Mouse (Mus musculus) liver, embryonic 11.5 days (tissue): Measurements from ENCODE around the gene Gm49711. TPM values are rescaled to one million over a fixed set of nuclear protein-coding genes. Genes with fewer than 3 reads are reported as not detected.

Experiments
- ATAC-seq: fragments of 200-750 bp; cut with Nextera tagmentation; replicated peaks from 2 replicates; pipeline ENCODE4 v1.8.0; 2017; ENCODE audit warnings: moderate number of reproducible peaks, mild to moderate bottlenecking, moderate TSS enrichment, moderate library complexity; ENCODE audit not compliant: low FRiP score
- DNase-seq: peaks from one replicate; pipeline ENCODE4 v3.0.0-alpha.2; 2017; ENCODE audit warnings: low spot score
- H3K27ac ChIP-seq: fragments of 300-500 bp; sonication (generic); 2 replicates; pipeline ENCODE4 v1.5.1; 2014; ENCODE audit warnings: mild to moderate bottlenecking, low read depth, low read length, control low read depth
- H3K27me3 ChIP-seq: fragments of 300-500 bp; sonication (generic); replicated peaks from 2 replicates; pipeline ENCODE4 v1.6.1; 2014; ENCODE audit warnings: low read length, mixed read lengths; ENCODE audit not compliant: control insufficient read depth, insufficient read depth
- H3K36me3 ChIP-seq: fragments of 300-500 bp; sonication (generic); 2 replicates; pipeline ENCODE4 v1.6.1; 2014; ENCODE audit warnings: mild to moderate bottlenecking, low read length, moderate library complexity, mixed read lengths; ENCODE audit not compliant: control insufficient read depth, insufficient read depth
- H3K4me1 ChIP-seq: fragments of 300-500 bp; sonication (generic); replicated peaks from 2 replicates; pipeline ENCODE4 v1.6.1; 2014; ENCODE audit warnings: low read length, mixed read lengths; ENCODE audit not compliant: control insufficient read depth, insufficient read depth
- H3K4me2 ChIP-seq: fragments of 300-500 bp; sonication (generic); 2 replicates; pipeline ENCODE4 v1.6.1; 2014; ENCODE audit warnings: mild to moderate bottlenecking, control low read depth, moderate library complexity
- H3K4me3 ChIP-seq: fragments of 300-500 bp; sonication (generic); 2 replicates; pipeline ENCODE4 v1.5.1; 2014; ENCODE audit warnings: low read depth, low read length, control low read depth
- H3K9ac ChIP-seq: fragments of 300-500 bp; sonication (generic); 2 replicates; pipeline ENCODE4 v1.6.1; 2014; ENCODE audit warnings: low read depth, low read length, control low read depth
- H3K9me3 ChIP-seq: fragments of 300-500 bp; sonication (generic); 2 replicates; pipeline ENCODE4 v1.6.1; 2016; ENCODE audit warnings: low read length, inconsistent platforms, mixed read lengths; ENCODE audit not compliant: control insufficient read depth
- WGBS: fragments of 180-500 bp; shearing (Covaris S2); extraction: QIAGEN DNeasy Blood & Tissue Kit; methylation state at CpG from one replicate; pipeline ENCODE4 v1.1.7; 2014; 5-methylcytosine and 5-hydroxymethylcytosine counted together
- polyA plus RNA-seq: library from polyadenylated mRNA; unstranded; fragments of >200 nt; fragmentation: Nextera tagmentation; extraction: Ambion mirVana; gene quantifications from 2 replicates; pipeline ENCODE4 v1.2.1, GENCODE M21; 2014

The Gm49711 gene
- polyA plus RNA-seq, 1 experiment from 2014 or later: 0.15 TPM

- ATAC-seq (0 out of 2 replicates have a peak, but pooled peaks have one; percentile 4), DNase-seq (peak; percentile 53)
- 0 out of 2 replicates have a peak overlapping the region, but pooled peaks have one; percentile 69 for H3K27ac ChIP-seq
- H3K27me3 ChIP-seq: no peaks in the 10 kb centered on the region
- H3K4me3 ChIP-seq: peak overlapping the region; percentile 85
- peaks cover 5% of the 10 kb centered on the region; the same call in 1 of the 2 replicates for H3K4me1 ChIP-seq
- peaks cover 6% of the 10 kb centered on the region for H3K9me3 ChIP-seq
- H3K36me3 ChIP-seq: peaks cover 9% of the 10 kb centered on the region
- H3K4me2 ChIP-seq: peak overlapping the region; percentile 78
- WGBS: 3% methylated on average over 53 of the region's 63 CpGs
- H3K9ac ChIP-seq: peak overlapping the region; percentile 67
Observed at GRCm38 (mm10) chr16:92058644-92059620, 816 bp downstream of the Gm49711 start.

GRCm38 (mm10) chr16:92060213-92060612, 2.1 kb downstream of the Gm49711 start:
- no peak overlapping the region for H3K4me3 ChIP-seq
- peaks cover 9% of the 10 kb centered on the region for H3K36me3 ChIP-seq
- H3K27ac ChIP-seq: no peak overlapping the region
- no peak overlapping the region for H3K4me2 ChIP-seq
- no peak overlapping the region for H3K9ac ChIP-seq
- WGBS: 78% methylated on average over 3 of the region's 3 CpGs
- H3K9me3 ChIP-seq: no peaks in the 10 kb centered on the region
- ATAC-seq (no peak), DNase-seq (no peak)
- no peaks in the 10 kb centered on the region for H3K27me3 ChIP-seq
- peaks cover 5% of the 10 kb centered on the region; the same call in 1 of the 2 replicates for H3K4me1 ChIP-seq

- Histone ChIP-seq H3K9me3 (no peaks in the 10 kb centered on the region), H3K4me2 (no peak overlapping the region), H3K4me3 (no peak overlapping the region), H3K27ac (no peak overlapping the region), H3K27me3 (no peaks in the 10 kb centered on the region), H3K9ac (no peak overlapping the region), H3K36me3 (peaks cover 11% of the 10 kb centered on the region), H3K4me1 (peaks cover 5% of the 10 kb centered on the region; the same call in 1 of the 2 replicates)
- DNase-seq: no peak
- WGBS: 92% methylated on average over 7 of the region's 7 CpGs
- no peak for ATAC-seq
Observed at GRCm38 (mm10) chr16:92061586-92061985, 3.5 kb downstream of the Gm49711 start.

GRCm38 (mm10) chr16:92062832-92063231, 4.7 kb downstream of the Gm49711 start:
- H3K36me3 ChIP-seq: peaks cover 11% of the 10 kb centered on the region
- no peak overlapping the region for H3K27ac ChIP-seq
- WGBS: 98% methylated on average over 1 of the region's 1 CpGs
- no peak overlapping the region for H3K9ac ChIP-seq
- H3K4me2 ChIP-seq: no peak overlapping the region
- peaks cover 5% of the 10 kb centered on the region; the same call in 1 of the 2 replicates for H3K4me1 ChIP-seq
- DNase-seq (no peak), ATAC-seq (no peak)
- H3K9me3 ChIP-seq: no peaks in the 10 kb centered on the region
- no peaks in the 10 kb centered on the region for H3K27me3 ChIP-seq
- H3K4me3 ChIP-seq: no peak overlapping the region

- 93% methylated on average over 2 of the region's 2 CpGs for WGBS
- H3K36me3 ChIP-seq: peaks cover 11% of the 10 kb centered on the region
- H3K9me3 ChIP-seq: no peaks in the 10 kb centered on the region
- DNase-seq (no peak), ATAC-seq (no peak)
- no peak overlapping the region for H3K27ac ChIP-seq
- no peaks in the 10 kb centered on the region for H3K27me3 ChIP-seq
- H3K4me1 ChIP-seq: no peaks in the 10 kb centered on the region
- H3K9ac ChIP-seq: no peak overlapping the region
- no peak overlapping the region for H3K4me2 ChIP-seq
- no peak overlapping the region for H3K4me3 ChIP-seq
Observed at GRCm38 (mm10) chr16:92064801-92065200, 6.7 kb downstream of the Gm49711 start.

- no peak overlapping the region for H3K9ac ChIP-seq
- ATAC-seq: no peak
- H3K9me3 ChIP-seq: no peaks in the 10 kb centered on the region
- H3K4me3 ChIP-seq: no peak overlapping the region
- no peaks in the 10 kb centered on the region for H3K27me3 ChIP-seq
- DNase-seq: no peak
- no peak overlapping the region for H3K4me2 ChIP-seq
- H3K36me3 ChIP-seq: peaks cover 2% of the 10 kb centered on the region; the same call in 1 of the 2 replicates
- WGBS: 83% methylated on average over 8 of the region's 8 CpGs
- H3K27ac ChIP-seq: no peak overlapping the region
- H3K4me1 ChIP-seq: no peaks in the 10 kb centered on the region
Observed at GRCm38 (mm10) chr16:92070338-92070737, 12.2 kb downstream of the Gm49711 start.

- WGBS: 94% methylated on average over 8 of the region's 8 CpGs
- H3K4me3 ChIP-seq: no peak overlapping the region
Observed at GRCm38 (mm10) chr16:92076797-92077196, 18.7 kb downstream of the Gm49711 start.

GRCm38 (mm10) chr16:92083771-92084453, 25.8 kb downstream of the Gm49711 start:
- no peak for ATAC-seq
- WGBS: 89% methylated on average over 10 of the region's 10 CpGs
- H3K9ac ChIP-seq: no peak overlapping the region

More at GRCm38 (mm10) chr16:92076797-92077196, 18.7 kb downstream of the Gm49711 start:
- Histone ChIP-seq H3K4me2 (no peak overlapping the region), H3K9me3 (no peaks in the 10 kb centered on the region), H3K27ac (no peak overlapping the region), H3K4me1 (no peaks in the 10 kb centered on the region), H3K27me3 (no peaks in the 10 kb centered on the region), H3K9ac (no peak overlapping the region), H3K36me3 (peaks cover 13% of the 10 kb centered on the region)
- ATAC-seq: no peak
- no peak for DNase-seq

More at GRCm38 (mm10) chr16:92083771-92084453, 25.8 kb downstream of the Gm49711 start:
- H3K27ac ChIP-seq: no peak overlapping the region
- H3K4me3 ChIP-seq: no peak overlapping the region
- no peak for DNase-seq
- H3K9me3 ChIP-seq: no peaks in the 10 kb centered on the region
- no peaks in the 10 kb centered on the region for H3K27me3 ChIP-seq
- no peaks in the 10 kb centered on the region for H3K4me1 ChIP-seq
- no peaks in the 10 kb centered on the region for H3K36me3 ChIP-seq
- H3K4me2 ChIP-seq: no peak overlapping the region
